Mouse (Mus musculus) intestine, embryonic 16.5 days (tissue): Measurements from ENCODE around the gene Nckap5. TPM values are rescaled to one million over a fixed set of nuclear protein-coding genes. Genes with fewer than 3 reads are reported as not detected.

Experiments
- ATAC-seq: fragments of 200-750 bp; cut with Nextera tagmentation; 2 replicates; pipeline ENCODE4 v1.8.0; 2017; ENCODE audit warnings: moderate TSS enrichment, moderate library complexity
- H3K27ac ChIP-seq: fragments of 300-500 bp; sonication (generic); 2 replicates; pipeline ENCODE4 v1.5.1; 2014; ENCODE audit warnings: mild to moderate bottlenecking, low read length
- H3K27me3 ChIP-seq: fragments of 300-500 bp; sonication (generic); replicated peaks from 2 replicates; pipeline ENCODE4 v1.6.1; 2014; ENCODE audit warnings: low read length, control low read depth, mixed read lengths; ENCODE audit not compliant: control insufficient read depth, insufficient read depth
- H3K36me3 ChIP-seq: fragments of 300-500 bp; sonication (generic); 2 replicates; pipeline ENCODE4 v1.6.1; 2014; ENCODE audit warnings: low read length, control low read depth; ENCODE audit not compliant: control insufficient read depth, insufficient read depth
- H3K4me1 ChIP-seq: fragments of 300-500 bp; sonication (generic); 2 replicates; pipeline ENCODE4 v1.6.1; 2014; ENCODE audit warnings: low read length, control low read depth, mixed read lengths; ENCODE audit not compliant: control insufficient read depth, insufficient read depth
- H3K4me2 ChIP-seq: fragments of 300-500 bp; sonication (generic); 2 replicates; pipeline ENCODE4 v1.6.1; 2014; ENCODE audit warnings: low read depth, low read length, control low read depth
- H3K4me3 ChIP-seq: fragments of 300-500 bp; sonication (generic); 2 replicates; pipeline ENCODE4 v1.5.1; 2014; ENCODE audit warnings: mild to moderate bottlenecking, low read length
- H3K9ac ChIP-seq: fragments of 300-500 bp; sonication (generic); 2 replicates; pipeline ENCODE4 v1.6.1; 2014; ENCODE audit warnings: low read depth, low read length
- H3K9me3 ChIP-seq: fragments of 300-500 bp; sonication (generic); 2 replicates; pipeline ENCODE4 v1.6.1; 2016; ENCODE audit warnings: low read length, control low read depth; ENCODE audit not compliant: control insufficient read depth
- WGBS: fragments of 180-500 bp; shearing (Covaris S2); extraction: QIAGEN DNeasy Blood & Tissue Kit; methylation state at CpG from one replicate; pipeline ENCODE4 v1.1.7; 2014; 5-methylcytosine and 5-hydroxymethylcytosine counted together
- polyA plus RNA-seq: library from polyadenylated mRNA; unstranded; fragments of >200 nt; fragmentation: Nextera tagmentation; extraction: Ambion mirVana; gene quantifications from 2 replicates; pipeline ENCODE4 v1.2.1, GENCODE M21; 2015

Nckap5 gene
- polyA plus RNA-seq, 1 experiment from 2014 or later, result 11.5 TPM

DNA sequence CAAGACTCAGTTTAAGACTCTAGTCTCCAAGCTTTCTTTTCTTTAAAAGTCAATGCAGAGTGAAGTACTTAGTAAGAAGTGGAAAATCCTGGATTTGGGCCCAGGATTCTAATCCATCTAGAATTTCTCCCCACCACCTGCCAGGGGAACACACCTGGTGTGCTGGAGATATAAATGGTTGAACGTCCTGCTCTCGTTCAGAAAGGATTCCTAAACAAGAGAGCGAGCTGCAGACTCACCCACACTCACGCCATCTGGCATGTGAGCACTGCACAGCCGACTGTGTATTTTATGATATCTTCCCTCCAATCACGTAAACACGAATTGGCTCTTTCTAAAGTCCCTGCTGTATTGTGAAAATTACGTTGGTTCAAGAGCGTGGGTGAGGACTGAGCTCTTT lies 885.5 kb downstream of the Nckap5 start:
- Histone ChIP-seq H3K36me3 (no peaks in the 10 kb centered on the region), H3K4me1 (no peaks in the 10 kb centered on the region), H3K27ac (no peak overlapping the region), H3K27me3 (no peaks in the 10 kb centered on the region), H3K9ac (no peak overlapping the region), H3K4me2 (no peak overlapping the region), H3K9me3 (no peaks in the 10 kb centered on the region), H3K4me3 (no peak overlapping the region)
- ATAC-seq, result no peak
- WGBS, result 41% methylated on average over 9 of the region's 9 CpGs

DNA sequence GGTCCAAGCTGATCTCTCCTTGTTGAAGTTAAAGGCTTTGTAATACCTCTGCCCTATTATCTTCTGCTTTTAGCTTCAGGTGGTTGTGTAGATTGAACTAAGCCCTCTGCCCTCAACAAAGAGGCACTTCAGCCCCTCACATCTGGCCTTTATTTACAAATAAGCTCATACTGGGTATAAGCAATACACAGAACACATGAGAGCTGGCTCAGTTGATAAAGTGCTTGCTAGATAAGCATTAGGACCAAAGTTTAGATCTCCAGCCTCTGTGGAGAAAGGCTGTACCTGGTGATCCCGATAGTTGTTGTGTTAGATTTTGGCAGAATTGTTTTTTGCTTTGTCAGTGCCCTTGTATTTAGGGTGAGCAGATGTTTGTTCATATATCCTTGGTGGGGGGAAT lies 887.3 kb downstream of the Nckap5 start:
- Histone ChIP-seq H3K4me3 (no peak overlapping the region), H3K4me2 (no peak overlapping the region), H3K27ac (no peak overlapping the region), H3K9ac (no peak overlapping the region), H3K9me3 (no peaks in the 10 kb centered on the region), H3K27me3 (no peaks in the 10 kb centered on the region), H3K4me1 (no peaks in the 10 kb centered on the region), H3K36me3 (no peaks in the 10 kb centered on the region)
- no peak for ATAC-seq
- WGBS, result 59% methylated on average over 1 of the region's 1 CpGs

DNA sequence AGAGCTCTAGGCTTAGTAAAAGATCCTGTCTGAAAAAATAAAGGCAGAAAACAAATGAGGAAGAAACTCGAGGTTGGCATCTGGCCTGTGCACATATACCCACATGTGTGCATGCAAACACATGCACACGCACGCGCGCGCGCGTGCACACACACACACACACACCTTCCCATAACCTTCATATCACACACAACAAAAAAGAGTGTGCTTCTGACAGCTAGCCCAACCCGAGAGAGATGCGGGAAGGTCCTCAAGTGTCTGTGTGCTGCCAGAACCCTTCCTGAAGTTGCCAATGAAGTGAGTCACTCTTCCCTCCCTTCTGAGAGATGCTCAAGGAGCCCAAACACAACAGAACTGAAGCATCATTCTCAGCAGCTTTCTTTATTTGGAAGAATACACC lies 905.1 kb downstream of the Nckap5 start:
- Histone ChIP-seq H3K36me3 (no peaks in the 10 kb centered on the region), H3K4me3 (no peak overlapping the region), H3K9me3 (no peaks in the 10 kb centered on the region), H3K27me3 (no peaks in the 10 kb centered on the region), H3K4me1 (no peaks in the 10 kb centered on the region), H3K4me2 (no peak overlapping the region), H3K27ac (no peak overlapping the region), H3K9ac (no peak overlapping the region)
- no peak for ATAC-seq
- WGBS, result 95% methylated on average over 10 of the region's 10 CpGs

DNA sequence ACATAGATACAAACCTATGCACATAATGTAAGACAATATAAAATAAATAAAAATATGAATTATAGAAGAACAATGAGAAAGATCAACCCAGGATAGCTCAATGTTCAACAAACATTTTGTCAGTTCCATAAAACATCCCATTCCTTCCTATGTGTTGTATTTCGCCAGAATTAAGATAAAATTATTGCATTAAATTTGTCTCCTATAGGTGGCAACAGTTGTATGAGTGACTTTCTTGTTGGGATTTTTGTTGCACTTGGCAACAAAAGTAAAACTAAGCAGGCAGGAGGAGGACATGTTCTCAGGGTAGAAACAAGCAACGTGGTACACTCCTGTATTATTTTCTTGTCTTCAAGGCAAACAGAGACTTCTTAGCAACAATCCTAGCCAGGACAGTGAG lies 907.5 kb downstream of the Nckap5 start:
- no peaks in the 10 kb centered on the region for H3K9me3 ChIP-seq
- 63% methylated on average over 2 of the region's 2 CpGs for WGBS
- no peak overlapping the region for H3K4me2 ChIP-seq
- H3K36me3 ChIP-seq, result no peaks in the 10 kb centered on the region
- no peak for ATAC-seq
- no peaks in the 10 kb centered on the region for H3K4me1 ChIP-seq
- H3K9ac ChIP-seq, result no peak overlapping the region
- no peak overlapping the region for H3K27ac ChIP-seq
- H3K4me3 ChIP-seq, result no peak overlapping the region
- H3K27me3 ChIP-seq, result no peaks in the 10 kb centered on the region

DNA sequence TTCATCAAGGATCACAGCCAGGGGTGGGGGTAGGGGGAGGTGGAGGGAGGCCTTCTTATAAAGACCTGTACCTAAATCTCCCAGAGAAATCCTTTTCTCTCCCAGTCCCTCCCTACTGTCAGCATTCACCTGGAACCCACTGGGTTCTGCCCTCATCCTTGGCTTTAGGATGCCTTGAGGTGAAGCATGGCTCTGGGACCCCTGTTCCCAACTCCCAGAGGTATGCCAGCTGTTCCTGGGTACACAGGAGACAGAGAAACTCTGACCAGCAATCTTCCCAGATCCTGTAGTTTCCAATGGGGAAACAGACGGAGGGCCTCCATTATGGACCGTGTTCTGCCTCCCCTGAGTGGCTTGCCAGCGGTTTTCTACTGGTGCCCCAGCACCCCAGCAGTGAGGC lies 909.9 kb downstream of the Nckap5 start:
- no peaks in the 10 kb centered on the region for H3K36me3 ChIP-seq
- no peak for ATAC-seq
- H3K27ac ChIP-seq, result no peak overlapping the region
- no peaks in the 10 kb centered on the region for H3K9me3 ChIP-seq
- H3K4me1 ChIP-seq, result no peaks in the 10 kb centered on the region
- WGBS, result 98% methylated on average over 3 of the region's 3 CpGs
- H3K4me3 ChIP-seq, result no peak overlapping the region
- no peak overlapping the region for H3K4me2 ChIP-seq
- H3K27me3 ChIP-seq, result 0 out of 2 replicates have a peak, but pooled peaks cover under 1% of the 10 kb centered on the region
- H3K9ac ChIP-seq, result no peak overlapping the region

DNA sequence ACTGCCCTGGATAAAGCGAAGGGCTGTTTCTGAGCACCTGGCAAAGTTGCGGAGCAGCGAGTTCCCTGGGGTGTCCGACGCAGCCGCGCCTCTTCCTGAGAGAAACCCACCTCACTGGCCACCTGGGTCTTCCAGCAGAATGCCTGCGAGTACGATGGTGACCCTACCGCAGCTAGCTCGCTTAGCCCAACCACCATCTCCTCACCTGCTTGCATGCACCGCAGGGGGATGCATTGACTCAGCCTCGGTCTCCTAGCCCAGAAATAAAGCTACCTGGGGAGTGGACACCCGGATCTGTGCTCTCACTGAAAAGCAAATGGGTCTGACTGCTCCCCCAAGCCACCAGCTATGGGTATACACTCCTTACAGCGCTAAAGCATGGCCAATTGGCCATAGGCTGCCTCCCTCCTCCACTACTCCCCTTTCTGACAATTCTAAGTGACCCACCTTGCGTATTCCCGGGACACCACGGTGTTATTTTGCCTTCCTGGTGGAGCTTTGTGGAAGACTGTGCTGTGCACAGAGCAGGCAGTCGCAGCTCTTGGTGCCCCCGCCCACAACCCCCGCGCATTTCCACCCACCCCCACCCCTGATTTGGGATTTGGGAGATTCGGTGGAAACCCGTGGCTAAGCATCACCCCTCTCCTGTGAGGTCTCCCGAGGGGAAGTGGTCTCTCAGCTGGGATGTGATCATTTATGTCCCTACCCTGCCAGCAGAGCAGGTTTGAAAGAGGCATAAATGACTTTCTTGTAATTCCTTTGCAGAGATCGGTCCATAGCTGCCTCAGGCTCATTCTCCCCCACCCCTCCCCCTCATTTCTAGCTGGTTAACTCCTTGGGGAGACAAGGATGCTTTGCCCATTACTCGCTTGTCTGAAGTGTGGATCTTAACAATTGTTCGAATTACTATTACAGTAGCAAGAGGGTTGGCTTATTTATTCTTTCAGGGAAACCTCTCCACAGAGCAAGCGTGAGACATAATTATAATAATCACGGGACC lies 917.7 kb downstream of the Nckap5 start, which contains the start of gene Lypd1:
TSS of gene Lypd1 (minus strand) at position 501 of the 1,000 bp plus-strand sequence.
- peak; percentile 4 for ATAC-seq
- whole genome bisulfite sequencing, result 6% methylated on average over 30 of the region's 30 CpGs
- peaks cover 13% of the 10 kb centered on the region for H3K4me1 ChIP-seq

DNA sequence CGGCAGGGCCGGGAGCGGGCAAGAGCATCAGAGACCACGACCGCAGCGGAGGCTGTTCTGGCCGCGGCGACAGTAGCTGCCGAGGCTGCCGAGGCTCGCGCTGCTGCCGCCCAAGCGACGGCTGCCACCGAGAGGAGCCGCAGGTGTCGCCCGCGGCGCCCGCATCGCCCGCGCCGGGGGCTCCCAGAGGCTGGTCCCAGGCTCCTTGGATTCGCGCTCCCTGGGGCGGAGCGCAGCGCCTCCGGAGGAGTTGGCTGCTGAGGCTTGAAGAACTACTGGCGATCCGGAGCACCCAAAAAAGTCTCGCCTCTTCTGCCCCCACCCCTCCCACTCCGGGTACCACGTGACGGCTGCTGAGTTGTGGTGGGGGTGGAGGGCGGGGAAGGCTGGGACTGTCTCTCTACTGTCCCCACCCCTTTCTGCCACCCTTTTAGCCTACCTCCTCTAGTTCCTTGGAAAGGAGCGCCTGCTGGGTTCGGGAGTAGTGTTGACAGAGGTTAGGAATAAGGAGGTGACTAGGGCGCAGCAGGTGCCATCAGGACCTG lies 918.6 kb downstream of the Nckap5 start:
- H3K9me3 ChIP-seq, result no peaks in the 10 kb centered on the region
- ATAC-seq, result peak; percentile 74
- peak overlapping the region; percentile 55 for H3K4me3 ChIP-seq
- no peak overlapping the region for H3K27ac ChIP-seq
- peak overlapping the region; percentile 53 for H3K9ac ChIP-seq
- no peaks in the 10 kb centered on the region for H3K36me3 ChIP-seq
- under 1% methylated on average over 43 of the region's 43 CpGs for WGBS
- peak overlapping the region; percentile 97 for H3K4me2 ChIP-seq
- H3K27me3 ChIP-seq, result peaks cover 33% of the 10 kb centered on the region
- peaks cover 13% of the 10 kb centered on the region for H3K4me1 ChIP-seq

More for the DNA sequence above, 917.7 kb downstream of the Nckap5 start, which contains the start of gene Lypd1:
- Histone ChIP-seq H3K4me2 (peak within 1 kb of the TSS; percentile 97), H3K27ac (no peak within 1 kb of the TSS), H3K9ac (peak within 1 kb of the TSS; percentile 53), H3K27me3 (peaks cover 33% of the 10 kb centered on the region), H3K9me3 (no peaks in the 10 kb centered on the region), H3K4me3 (peak within 1 kb of the TSS; percentile 55), H3K36me3 (no peaks in the 10 kb centered on the region)

DNA sequence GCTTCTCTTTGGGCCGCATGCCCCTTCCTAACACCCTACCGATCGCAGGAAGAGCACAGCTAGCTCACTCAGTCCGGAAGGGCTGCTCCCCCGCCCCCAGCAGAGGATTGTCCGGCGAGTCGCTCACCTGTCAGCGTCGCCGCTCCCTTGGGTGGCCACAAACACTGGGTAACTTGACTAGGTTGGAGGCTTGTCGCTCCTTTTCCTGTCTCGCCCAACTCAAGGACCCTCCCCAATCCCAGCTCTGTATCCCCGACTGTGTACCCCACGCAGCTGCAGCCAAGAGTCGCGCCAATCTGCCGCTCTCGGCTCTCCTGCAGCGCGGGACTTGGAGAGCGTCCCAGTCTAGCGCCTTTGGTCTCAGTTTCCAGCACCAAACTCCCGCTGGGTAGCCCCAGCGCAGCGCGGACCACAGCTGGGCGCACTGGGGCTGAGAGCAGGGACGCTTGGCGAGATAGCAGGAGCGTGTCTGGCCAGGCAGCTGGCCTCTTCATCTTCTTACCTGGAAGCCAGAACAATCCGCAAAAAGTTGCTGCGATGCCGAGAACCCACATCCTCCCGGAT lies 919.2 kb downstream of the Nckap5 start:
- peaks cover 13% of the 10 kb centered on the region for H3K4me1 ChIP-seq
- peak; percentile 72 for ATAC-seq
- H3K27ac ChIP-seq, result no peak overlapping the region
- H3K4me3 ChIP-seq, result peak overlapping the region; percentile 55
- peaks cover 33% of the 10 kb centered on the region for H3K27me3 ChIP-seq
- WGBS, result under 1% methylated on average over 35 of the region's 35 CpGs
- H3K9ac ChIP-seq, result peak overlapping the region; percentile 53
- H3K4me2 ChIP-seq, result peak overlapping the region; percentile 97
- no peaks in the 10 kb centered on the region for H3K9me3 ChIP-seq
- H3K36me3 ChIP-seq, result no peaks in the 10 kb centered on the region

DNA sequence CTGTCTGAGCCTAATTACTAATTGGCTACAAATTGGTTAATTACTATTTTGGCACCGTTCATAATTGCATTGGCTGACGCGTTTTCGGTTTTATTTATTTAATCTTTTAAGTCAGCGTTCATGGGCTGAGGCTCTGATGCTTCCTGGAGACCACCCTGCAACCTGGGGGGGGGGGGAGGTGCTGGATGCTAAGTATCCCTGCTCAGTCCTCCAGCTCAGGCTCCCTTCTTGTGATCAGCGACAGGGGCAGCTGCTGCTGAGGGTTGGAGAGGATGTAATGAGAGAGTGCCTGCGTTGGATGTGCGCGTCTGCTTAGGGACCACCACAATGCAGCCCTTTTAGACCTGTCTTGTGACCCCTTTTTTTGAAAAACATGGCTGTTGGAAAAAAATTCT lies 919.7 kb downstream of the Nckap5 start:
- peaks cover 33% of the 10 kb centered on the region for H3K27me3 ChIP-seq
- no peak overlapping the region for H3K27ac ChIP-seq
- H3K9ac ChIP-seq, result no peak overlapping the region
- H3K4me3 ChIP-seq, result peak overlapping the region; percentile 55
- no peaks in the 10 kb centered on the region for H3K9me3 ChIP-seq
- peak overlapping the region; percentile 97 for H3K4me2 ChIP-seq
- peaks cover 13% of the 10 kb centered on the region for H3K4me1 ChIP-seq
- 2% methylated on average over 9 of the region's 9 CpGs for WGBS
- no peaks in the 10 kb centered on the region for H3K36me3 ChIP-seq
- ATAC-seq, result peak; percentile 27; the same call in 1 of the 2 replicates
